Mouse (Mus musculus) spleen, adult 2 months (tissue): ENCODE measurements around the gene Rnf187.

ENCODE experiments used
- CTCF ChIP-seq: fragments of 200-500 bp; IDR thresholded peaks from 2 replicates; pipeline ENCODE4 v1.5.1; 2011; ENCODE audit warnings: mild to moderate bottlenecking, inconsistent platforms; ENCODE audit not compliant: insufficient read depth, insufficient read length, insufficient replicate concordance; ENCODE audit errors: extremely low read depth
- POLR2A ChIP-seq: fragments of 200-500 bp; IDR thresholded peaks from 2 replicates; pipeline ENCODE4 v1.6.1; 2011; ENCODE audit warnings: low read depth, low read length, inconsistent platforms

DNA sequence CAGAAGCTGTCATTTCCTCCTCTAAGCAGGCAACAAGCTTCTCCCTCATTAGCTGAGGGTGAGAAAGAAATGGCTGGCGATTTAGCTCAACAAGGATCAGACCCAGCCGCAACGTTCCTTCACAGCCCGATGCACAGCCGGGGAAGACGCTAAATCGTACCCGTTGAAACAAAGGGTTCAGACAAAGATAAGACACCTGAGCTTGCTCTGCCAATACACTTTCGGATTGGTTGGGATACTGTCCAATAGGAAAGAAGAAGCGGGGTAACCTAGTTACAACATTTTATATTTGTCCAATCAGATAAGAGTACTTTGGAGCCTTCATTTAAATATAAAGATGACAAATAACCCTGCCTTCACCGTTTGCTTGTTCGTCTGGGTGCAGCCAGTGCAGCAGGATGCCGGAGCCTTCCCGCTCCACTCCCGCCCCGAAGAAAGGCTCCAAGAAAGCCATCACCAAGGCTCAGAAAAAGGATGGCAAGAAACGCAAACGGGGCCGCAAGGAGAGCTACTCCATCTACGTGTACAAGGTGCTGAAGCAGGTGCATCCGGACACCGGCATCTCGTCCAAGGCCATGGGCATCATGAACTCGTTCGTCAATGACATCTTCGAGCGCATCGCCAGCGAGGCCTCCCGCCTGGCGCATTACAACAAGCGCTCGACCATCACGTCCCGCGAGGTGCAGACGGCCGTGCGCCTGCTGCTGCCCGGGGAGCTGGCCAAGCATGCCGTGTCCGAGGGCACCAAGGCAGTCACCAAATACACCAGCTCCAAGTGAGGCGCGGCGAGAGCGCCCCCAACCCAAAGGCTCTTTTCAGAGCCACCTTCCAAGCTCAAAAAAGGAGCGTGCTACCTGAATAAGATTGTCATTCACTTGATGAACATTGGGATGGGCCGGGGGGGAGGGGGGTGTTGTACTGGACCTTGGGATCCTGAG lies 10.1 kb upstream of the Rnf187 start, which contains the start of gene Hist3h2ba:
- no peak for TF ChIP-seq CTCF
- TF ChIP-seq POLR2A = peak; percentile 30
